Mouse (Mus musculus): ENCODE data around the gene U2af2.

GRCm38 (mm10) chr7:5033818-5034217 is 28.1 kb upstream of the U2af2 start, which contains the start of gene 4632433K11Rik:
- TF ChIP-seq CTCF (IDR thresholded peaks at IDR 0.05; ENCODE audit: extremely low read depth, insufficient read depth, low read length): no peak
- TF ChIP-seq POLR2A (IDR thresholded peaks at IDR 0.05; ENCODE audit: extremely low read depth, insufficient read depth, low read length): no peak
